Mouse (Mus musculus): ENCODE measurements around the gene Kif1b.

DNA sequence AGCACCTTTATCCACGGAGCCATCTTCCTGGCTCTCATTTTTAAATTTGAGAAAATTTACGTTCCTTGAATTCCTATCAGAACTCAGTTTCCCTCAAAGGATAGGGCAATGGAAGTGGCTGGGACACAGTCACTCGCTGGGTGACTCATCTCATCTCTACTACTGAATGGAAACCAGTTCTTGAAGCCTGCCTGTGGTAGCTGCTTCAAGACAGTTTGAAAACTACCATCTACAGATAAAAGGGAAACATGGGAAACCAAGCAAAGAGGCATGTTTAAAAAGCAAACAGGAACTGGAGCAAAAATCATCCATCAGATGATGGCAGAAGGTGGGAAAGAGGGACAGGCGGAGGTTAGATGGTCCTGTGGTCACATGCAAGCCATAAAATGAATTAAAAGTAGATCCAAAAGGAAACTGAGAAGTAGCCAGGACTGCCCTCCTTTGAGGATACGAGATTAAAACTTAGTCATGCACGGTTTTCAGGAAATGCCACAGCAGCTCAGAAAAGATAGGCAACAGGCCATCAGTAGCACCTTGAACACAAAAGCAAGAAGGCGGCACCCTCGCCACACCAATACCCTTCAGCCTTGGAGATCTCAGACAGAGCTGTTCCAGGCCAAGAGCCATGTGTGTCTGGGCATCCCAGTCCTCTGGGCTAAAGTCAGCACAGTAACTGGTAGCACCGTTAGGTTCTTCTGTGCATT lies 48.0 kb downstream of the Kif1b start:
- no peak for TF ChIP-seq MEF2A (IDR thresholded peaks at IDR 0.05; ENCODE audit: extremely low read depth, insufficient replicate concordance, low read depth, low read length, poor library complexity, severe bottlenecking)
- TF ChIP-seq POLR2A (IDR thresholded peaks at IDR 0.05; ENCODE audit: control insufficient read depth in 1 of 2, insufficient read depth in 1 of 2, low read depth in 1 of 2, low read length in 2 of 2, poor library complexity in 1 of 2): no peak
- no peak for TF ChIP-seq NRF1 (IDR thresholded peaks at IDR 0.05; ENCODE audit: insufficient read depth, low read depth, low read length, poor library complexity, severe bottlenecking)
- 0 out of 2 replicates have a peak, but pooled peaks have one; percentile 42 for TF ChIP-seq BHLHE40 (IDR thresholded peaks at IDR 0.05; ENCODE audit: borderline replicate concordance, low read depth, low read length)
- TF ChIP-seq ZC3H11A (IDR thresholded peaks at IDR 0.05; ENCODE audit: low read depth, low read length): no peak
- TF ChIP-seq GABPA (IDR thresholded peaks at IDR 0.05; ENCODE audit: low read depth, low read length): no peak
- peak; percentile 46 for TF ChIP-seq TAL1 (IDR thresholded peaks at IDR 0.05; ENCODE audit: low read length)
- no peak for TF ChIP-seq USF1 (IDR thresholded peaks at IDR 0.05; ENCODE audit: low read depth, low read length)
- TF ChIP-seq CTCF (IDR thresholded peaks at IDR 0.05 in 2 of 3, conservative IDR thresholded peaks at IDR 0.05 in 1 of 3; ENCODE audit: control insufficient read depth in 1 of 3, insufficient read depth in 1 of 3, low read depth in 2 of 3, low read length in 3 of 3, poor library complexity in 1 of 3, severe bottlenecking in 1 of 3): no peak
- peak; percentile 69 for TF ChIP-seq GATA1 (IDR thresholded peaks at IDR 0.05; ENCODE audit: low read depth, low read length)
